Mouse (Mus musculus): ENCODE data around the gene Dhrs13. TPM values are rescaled to one million over a fixed set of nuclear protein-coding genes. Genes with fewer than 3 reads are reported as not detected.

Dhrs13 gene
- 24.5 and 29.0 TPM in 2 replicates for polyA plus RNA-seq (2016; fragmentation: Nextera tagmentation; extraction: Ambion mirVana)

DNA sequence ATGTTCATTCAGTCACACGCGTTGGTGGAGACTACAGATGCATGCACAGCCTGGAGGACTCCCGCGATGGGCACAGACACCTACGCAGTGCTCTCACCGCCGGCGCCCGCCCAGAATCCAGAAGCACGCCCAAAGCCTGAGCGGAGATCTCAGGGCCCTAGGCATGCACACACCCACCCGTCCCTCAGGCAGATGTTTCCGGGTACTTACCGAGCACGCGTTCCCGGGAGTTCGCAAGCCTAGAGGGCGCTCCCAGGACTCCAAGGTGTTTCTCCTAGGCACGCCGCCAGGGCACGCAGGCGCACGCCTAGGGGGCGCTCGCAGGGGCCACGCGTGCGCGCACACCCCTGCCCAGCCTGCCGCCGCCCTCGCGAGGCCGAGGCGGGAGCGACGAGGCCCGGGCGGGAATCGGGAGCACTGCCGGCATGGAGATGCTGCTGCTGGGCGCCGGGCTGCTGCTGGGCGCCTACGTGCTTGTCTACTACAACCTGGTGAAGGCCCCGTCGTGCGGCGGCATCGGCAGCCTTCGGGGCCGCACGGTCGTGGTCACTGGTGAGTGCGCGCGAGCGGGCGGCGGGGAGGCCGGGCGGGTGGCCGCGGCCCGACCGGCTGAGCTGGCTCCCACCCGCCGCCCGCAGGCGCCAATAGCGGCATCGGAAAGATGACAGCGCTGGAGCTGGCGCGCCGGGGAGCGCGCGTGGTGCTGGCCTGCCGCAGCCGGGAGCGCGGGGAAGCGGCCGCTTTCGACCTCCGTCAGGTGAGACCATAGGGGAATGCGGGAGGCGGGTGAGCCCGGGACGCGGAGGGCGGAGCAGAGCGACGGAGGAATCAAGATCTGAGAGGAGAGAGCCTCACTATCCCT lies at the start of gene Dhrs13:
Gene Dhrs13, plus strand, starts transcription at position 334 of the 862 bp plus-strand sequence.
- Histone ChIP-seq H3K4me3 (peak within 1 kb of the TSS; percentile 69), H3K9me3 (no peaks in the 10 kb centered on the region), H3K27me3 (replicated peaks) (no peaks in the 10 kb centered on the region), H3K27ac (peak within 1 kb of the TSS; percentile 82), H3K36me3 (peaks cover 35% of the 10 kb centered on the region), H3K4me1 (peaks cover 24% of the 10 kb centered on the region), H3K4me2 (replicated peaks) (peak within 1 kb of the TSS; percentile 89), H3K9ac (peak within 1 kb of the TSS; percentile 80)
- peak; percentile 88 for ATAC-seq (ENCODE audit: low FRiP score, low read depth)
- under 1% methylated on average over 96 of the region's 96 CpGs for WGBS

DNA sequence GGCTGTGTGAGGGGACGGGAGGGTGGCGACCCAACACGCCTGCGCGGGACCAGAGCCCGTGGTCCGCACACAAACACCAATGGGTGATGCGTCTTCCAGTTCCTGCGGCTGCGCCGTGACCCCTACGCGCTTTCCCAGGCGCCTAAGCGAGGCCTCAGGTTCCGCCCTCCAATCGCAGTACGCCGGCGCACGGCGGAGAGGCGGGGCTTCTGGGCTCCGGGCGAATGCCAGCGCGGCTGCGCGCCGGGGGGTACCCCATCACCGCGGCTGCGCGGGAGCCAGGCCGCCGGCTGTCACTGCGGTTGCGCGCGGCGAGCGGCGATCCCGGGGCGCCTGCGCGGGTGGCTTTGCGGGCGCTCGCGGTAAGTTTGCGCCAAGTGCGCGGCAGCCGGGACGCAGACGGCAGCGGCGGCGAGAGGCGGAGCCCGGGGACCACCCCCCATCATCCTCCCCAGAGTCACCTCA lies 49.6 kb upstream of the Dhrs13 start, which contains the start of gene Phf12:
Gene Phf12, plus strand, starts transcription at position 314 of the 465 bp plus-strand sequence.
- peak within 1 kb of the TSS; percentile 93 for H3K27ac ChIP-seq
- WGBS, result under 1% methylated on average over 62 of the region's 62 CpGs

DNA sequence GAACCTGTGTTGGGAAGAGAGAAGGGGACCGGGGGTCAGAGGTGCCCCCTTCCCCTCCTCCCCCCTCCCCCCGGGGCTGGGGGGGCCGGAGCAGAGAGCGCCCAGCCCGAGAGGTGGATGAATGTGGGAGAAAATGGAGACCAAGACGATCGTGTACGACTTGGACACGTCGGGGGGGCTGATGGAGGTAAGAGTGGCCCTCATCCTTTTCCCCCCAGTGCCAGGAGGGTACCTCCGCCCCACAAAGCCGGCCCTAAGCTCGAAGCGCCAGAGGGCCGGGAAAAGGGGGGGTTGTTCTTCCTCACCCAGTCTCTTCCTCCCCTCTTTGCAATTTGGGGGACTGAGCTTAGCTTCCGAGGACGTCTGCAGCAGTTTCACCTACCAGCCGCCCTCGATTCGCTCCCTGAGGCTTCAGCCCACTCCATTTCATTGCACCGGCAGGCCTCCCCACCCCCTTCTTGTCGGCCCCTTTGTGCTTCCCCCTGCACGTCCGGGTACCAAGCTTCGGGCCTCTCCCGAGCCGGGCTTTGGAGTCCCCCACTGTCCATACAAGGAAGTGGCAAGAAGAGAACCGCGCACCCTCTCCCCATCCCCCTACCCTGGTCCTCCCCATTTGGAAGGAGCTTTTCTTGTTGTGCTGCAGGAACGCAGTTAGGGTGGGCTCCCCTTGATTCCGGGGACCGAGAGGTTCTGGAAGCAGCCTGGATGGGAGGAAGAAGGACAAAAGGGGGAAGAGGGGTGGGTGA lies 48.7 kb upstream of the Dhrs13 start:
- peaks cover 16% of the 10 kb centered on the region for H3K4me1 ChIP-seq
- peak overlapping the region; percentile 100 for H3K4me3 ChIP-seq
- peak overlapping the region; percentile 88 for H3K4me2 ChIP-seq (replicated peaks)
- peak overlapping the region; percentile 86 for H3K27ac ChIP-seq
- WGBS, result under 1% methylated on average over 29 of the region's 32 CpGs
- H3K9me3 ChIP-seq, result no peaks in the 10 kb centered on the region
- H3K27me3 ChIP-seq (replicated peaks), result peaks cover 5% of the 10 kb centered on the region; the same call in 1 of the 2 replicates
- no peak for ATAC-seq (ENCODE audit: low FRiP score, low read depth)
- peak overlapping the region; percentile 100 for H3K9ac ChIP-seq
- H3K36me3 ChIP-seq, result peaks cover 6% of the 10 kb centered on the region

More for the DNA sequence above, 49.6 kb upstream of the Dhrs13 start, which contains the start of gene Phf12:
- Histone ChIP-seq H3K36me3 (peaks cover 3% of the 10 kb centered on the region; the same call in 1 of the 2 replicates), H3K4me1 (peaks cover 16% of the 10 kb centered on the region), H3K9ac (peak within 1 kb of the TSS; percentile 100), H3K9me3 (no peaks in the 10 kb centered on the region), H3K27me3 (replicated peaks) (peaks cover 13% of the 10 kb centered on the region), H3K4me3 (peak within 1 kb of the TSS; percentile 100), H3K4me2 (replicated peaks) (peak within 1 kb of the TSS; percentile 88)
- ATAC-seq (ENCODE audit: low FRiP score, low read depth), result peak; percentile 88

DNA sequence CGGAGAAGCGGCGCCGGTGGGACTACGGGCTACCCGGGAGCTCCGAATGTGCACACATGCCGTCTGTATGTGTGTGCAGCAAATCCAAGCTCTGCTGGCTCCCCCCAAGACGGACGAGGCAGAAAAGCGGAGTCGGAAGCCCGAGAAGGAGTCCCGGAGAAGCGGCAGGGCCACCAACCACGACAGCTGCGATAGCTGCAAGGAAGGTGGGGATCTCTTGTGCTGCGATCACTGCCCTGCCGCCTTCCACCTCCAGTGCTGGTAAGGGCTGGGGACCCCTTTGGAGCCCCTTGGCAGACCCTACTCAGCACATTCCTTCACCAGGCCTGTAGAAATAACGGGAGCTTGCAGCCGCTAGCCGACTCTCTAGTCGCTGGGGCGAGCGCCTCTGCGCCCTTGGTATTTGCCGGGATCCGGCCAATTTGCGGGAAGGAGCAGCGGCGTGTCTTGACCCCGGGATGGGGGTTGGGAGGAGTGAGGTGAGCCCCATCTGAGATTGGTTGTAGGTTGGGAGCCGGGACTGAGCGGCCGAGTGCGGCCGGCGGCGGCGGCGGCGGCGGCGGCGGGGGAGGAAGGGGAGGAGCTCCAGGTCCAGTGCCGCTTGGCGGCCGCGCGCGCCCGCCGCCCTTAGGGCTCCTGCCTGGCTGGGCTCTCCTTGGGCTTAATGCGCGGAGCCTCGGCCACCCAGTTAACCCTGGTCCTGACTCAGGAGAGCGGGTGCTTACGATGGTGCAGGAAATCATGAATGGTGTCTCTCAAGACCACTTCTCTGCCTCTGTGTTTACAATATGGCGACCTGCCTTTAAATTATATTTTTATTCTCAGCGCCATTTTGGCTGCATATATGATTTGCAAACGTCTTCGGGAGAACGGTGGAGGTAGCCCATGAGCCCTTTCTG lies 47.9 kb upstream of the Dhrs13 start:
- H3K4me2 ChIP-seq (replicated peaks), result peak overlapping the region; percentile 88
- peaks cover 14% of the 10 kb centered on the region for H3K36me3 ChIP-seq
- peak overlapping the region; percentile 86 for H3K27ac ChIP-seq
- no peaks in the 10 kb centered on the region for H3K27me3 ChIP-seq (replicated peaks)
- WGBS, result under 1% methylated on average over 59 of the region's 63 CpGs
- peak overlapping the region; percentile 100 for H3K9ac ChIP-seq
- peak overlapping the region; percentile 100 for H3K4me3 ChIP-seq
- no peaks in the 10 kb centered on the region for H3K9me3 ChIP-seq
- H3K4me1 ChIP-seq, result peaks cover 16% of the 10 kb centered on the region
- no peak for ATAC-seq (ENCODE audit: low FRiP score, low read depth)

DNA sequence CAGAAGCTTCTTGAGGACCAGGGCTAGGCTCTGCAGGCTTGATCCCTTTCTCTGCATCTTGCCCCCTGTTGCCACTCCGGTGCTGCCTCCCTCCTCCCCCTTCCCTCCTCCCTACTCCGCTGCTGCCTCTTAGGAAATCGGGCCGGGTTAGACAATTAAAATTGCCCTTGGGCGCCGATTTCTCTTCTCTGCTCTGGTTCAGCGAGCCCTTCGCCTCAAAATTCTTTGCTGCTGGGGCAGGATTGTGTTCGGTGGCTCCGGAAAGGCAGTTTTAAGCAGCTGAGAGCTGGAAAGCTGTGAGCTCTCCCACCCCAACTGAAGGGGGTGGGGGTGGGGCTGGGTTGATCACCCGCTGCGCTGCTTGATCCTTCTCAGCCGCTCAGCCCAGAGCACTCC lies 47.2 kb upstream of the Dhrs13 start:
- no peaks in the 10 kb centered on the region for H3K9me3 ChIP-seq
- no peaks in the 10 kb centered on the region for H3K27me3 ChIP-seq (replicated peaks)
- peaks cover 18% of the 10 kb centered on the region for H3K36me3 ChIP-seq
- peaks cover 16% of the 10 kb centered on the region for H3K4me1 ChIP-seq
- H3K9ac ChIP-seq, result peak overlapping the region; percentile 100
- H3K4me2 ChIP-seq (replicated peaks), result peak overlapping the region; percentile 88
- peak overlapping the region; percentile 86 for H3K27ac ChIP-seq
- 1% methylated on average over 13 of the region's 13 CpGs for WGBS
- no peak for ATAC-seq (ENCODE audit: low FRiP score, low read depth)
- H3K4me3 ChIP-seq, result peak overlapping the region; percentile 100

- no peak for ATAC-seq (ENCODE audit: low FRiP score, low read depth)
- peak overlapping the region; percentile 86; the same call in 1 of the 2 replicates for H3K27ac ChIP-seq
- H3K4me2 ChIP-seq (replicated peaks), result peak overlapping the region; percentile 88
- WGBS, result 92% methylated on average over 3 of the region's 3 CpGs
- H3K4me1 ChIP-seq, result peaks cover 10% of the 10 kb centered on the region
- peak overlapping the region; percentile 100 for H3K4me3 ChIP-seq
- no peaks in the 10 kb centered on the region for H3K27me3 ChIP-seq (replicated peaks)
- H3K9me3 ChIP-seq, result no peaks in the 10 kb centered on the region
- H3K9ac ChIP-seq, result peak overlapping the region; percentile 100; the same call in 1 of the 2 replicates
- H3K36me3 ChIP-seq, result peaks cover 18% of the 10 kb centered on the region
Measured at GRCm38 (mm10) chr11:77985541-77986065, 46.5 kb upstream of the Dhrs13 start.

DNA sequence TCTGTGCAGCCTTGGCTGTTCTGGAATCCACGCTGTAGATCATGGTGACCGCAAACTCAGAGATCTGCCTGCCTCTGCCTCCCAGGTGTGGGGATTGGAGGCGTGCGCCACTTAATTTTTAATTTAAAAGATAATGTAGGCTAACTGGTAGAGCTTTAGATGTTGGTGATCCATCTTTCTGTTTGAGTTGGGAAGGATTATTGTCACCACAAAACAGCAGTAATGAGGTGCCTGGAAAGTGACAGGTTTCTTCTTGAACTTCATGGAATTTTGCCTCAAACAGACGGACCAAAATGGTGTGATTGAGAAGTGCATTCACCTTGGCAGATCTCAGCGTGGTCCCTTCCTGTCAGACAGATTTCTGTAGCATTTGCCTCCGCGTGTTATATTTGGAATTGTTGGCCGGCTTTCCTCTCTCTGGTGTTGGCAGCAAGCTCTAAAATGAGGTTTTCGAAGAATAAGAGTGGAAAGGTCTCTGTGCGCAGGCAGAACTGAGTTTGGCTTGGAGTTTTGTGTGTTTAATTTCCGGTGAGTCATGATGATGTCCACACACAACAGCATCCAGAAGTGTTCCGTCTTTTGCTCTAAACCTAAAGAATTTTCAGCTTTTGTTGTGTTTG lies 42.9 kb upstream of the Dhrs13 start:
- no peak for ATAC-seq (ENCODE audit: low FRiP score, low read depth)
- Histone ChIP-seq H3K9ac (no peak overlapping the region), H3K27ac (no peak overlapping the region), H3K36me3 (peaks cover 23% of the 10 kb centered on the region), H3K4me1 (peaks cover 9% of the 10 kb centered on the region), H3K4me2 (replicated peaks) (no peak overlapping the region), H3K9me3 (no peaks in the 10 kb centered on the region), H3K4me3 (no peak overlapping the region), H3K27me3 (replicated peaks) (no peaks in the 10 kb centered on the region)
- WGBS, result 93% methylated on average over 13 of the region's 13 CpGs

GRCm38 (mm10) chr11:77995556-77995955 lies 36.5 kb upstream of the Dhrs13 start:
- no peak for ATAC-seq (ENCODE audit: low FRiP score, low read depth)
- H3K4me3 ChIP-seq, result no peak overlapping the region
- H3K36me3 ChIP-seq, result peaks cover 10% of the 10 kb centered on the region; the same call in 1 of the 2 replicates
- no peak overlapping the region for H3K27ac ChIP-seq
- 76% methylated on average over 1 of the region's 1 CpGs for WGBS
- H3K9ac ChIP-seq, result no peak overlapping the region
- no peaks in the 10 kb centered on the region for H3K9me3 ChIP-seq
- no peaks in the 10 kb centered on the region for H3K4me1 ChIP-seq
- H3K27me3 ChIP-seq (replicated peaks), result no peaks in the 10 kb centered on the region
- H3K4me2 ChIP-seq (replicated peaks), result no peak overlapping the region

DNA sequence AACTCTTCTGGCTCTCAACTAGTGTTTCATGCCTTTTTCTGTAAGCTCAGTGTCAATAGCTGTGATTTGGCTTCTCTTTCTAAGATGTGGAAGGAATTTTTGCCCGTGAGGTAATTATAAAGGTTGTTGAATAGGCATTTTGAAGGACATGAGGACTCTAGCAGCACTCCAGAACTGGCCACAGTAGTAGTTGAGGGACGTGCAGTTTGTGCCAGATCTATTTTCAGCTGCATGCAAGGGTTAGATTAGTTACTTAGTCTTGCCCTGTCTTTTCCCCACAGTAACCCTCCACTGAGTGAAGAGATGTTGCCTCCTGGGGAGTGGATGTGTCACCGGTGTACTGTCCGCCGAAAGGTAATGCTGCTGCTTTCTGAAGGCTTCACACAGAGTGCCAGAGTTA lies 25.6 kb upstream of the Dhrs13 start:
- Histone ChIP-seq H3K36me3 (peaks cover 57% of the 10 kb centered on the region), H3K27ac (no peak overlapping the region)
- WGBS, result 98% methylated on average over 5 of the region's 5 CpGs

DNA sequence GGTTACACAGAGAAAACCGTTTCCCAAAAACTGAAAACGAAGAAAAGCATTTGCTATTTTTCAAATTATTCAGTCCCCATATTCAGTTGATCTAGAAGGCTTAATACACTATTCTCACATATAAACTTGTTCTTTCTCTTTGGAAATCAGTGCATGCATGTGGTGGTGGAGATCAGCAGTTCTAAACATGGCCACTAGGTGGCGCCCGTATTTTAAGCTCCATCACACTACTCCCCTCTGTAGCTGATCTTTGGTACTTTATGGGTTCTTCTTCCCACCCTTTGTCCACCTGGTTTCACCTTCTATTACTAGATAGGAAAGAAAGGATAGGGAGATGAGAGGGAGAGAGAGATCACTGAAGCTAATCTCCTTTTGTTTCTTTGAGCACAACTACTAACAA lies 12.4 kb upstream of the Dhrs13 start:
- H3K4me1 ChIP-seq, result no peaks in the 10 kb centered on the region
- H3K27ac ChIP-seq, result no peak overlapping the region
- H3K4me3 ChIP-seq, result no peak overlapping the region
- H3K27me3 ChIP-seq (replicated peaks), result no peaks in the 10 kb centered on the region
- WGBS, result 23% methylated on average over 4 of the region's 4 CpGs
- no peak overlapping the region for H3K4me2 ChIP-seq (replicated peaks)
- ATAC-seq (ENCODE audit: low FRiP score, low read depth), result no peak
- H3K9ac ChIP-seq, result no peak overlapping the region
- H3K36me3 ChIP-seq, result peaks cover 88% of the 10 kb centered on the region
- H3K9me3 ChIP-seq, result no peaks in the 10 kb centered on the region

More for the DNA sequence above, 25.6 kb upstream of the Dhrs13 start:
- Histone ChIP-seq H3K4me2 (replicated peaks) (no peak overlapping the region), H3K4me3 (no peak overlapping the region), H3K27me3 (replicated peaks) (no peaks in the 10 kb centered on the region), H3K9me3 (no peaks in the 10 kb centered on the region), H3K4me1 (no peaks in the 10 kb centered on the region), H3K9ac (no peak overlapping the region)
- no peak for ATAC-seq (ENCODE audit: low FRiP score, low read depth)

DNA sequence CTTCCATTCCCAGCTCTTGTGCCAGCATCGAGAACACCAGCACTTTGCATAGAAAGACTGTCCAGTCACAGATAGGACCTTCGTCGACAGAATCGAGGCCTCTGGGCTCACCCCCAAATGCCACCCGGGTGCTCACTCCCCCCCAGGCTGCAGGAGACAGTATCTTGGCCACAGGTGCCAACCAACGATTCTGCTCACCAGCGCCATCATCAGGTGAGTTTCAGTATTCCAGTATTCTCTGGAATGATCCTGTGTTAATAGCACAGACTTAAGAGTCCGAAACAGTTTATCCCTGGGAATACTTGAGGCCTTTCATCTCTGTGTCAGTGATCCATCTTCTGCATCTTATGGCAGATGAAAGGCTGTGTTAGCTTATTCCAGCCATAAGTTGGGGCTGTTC lies 8.5 kb upstream of the Dhrs13 start:
- Histone ChIP-seq H3K9me3 (no peaks in the 10 kb centered on the region), H3K27ac (no peak overlapping the region), H3K4me3 (no peak overlapping the region), H3K9ac (no peak overlapping the region), H3K27me3 (replicated peaks) (no peaks in the 10 kb centered on the region), H3K4me2 (replicated peaks) (no peak overlapping the region), H3K36me3 (peaks cover 86% of the 10 kb centered on the region), H3K4me1 (no peaks in the 10 kb centered on the region)
- no peak for ATAC-seq (ENCODE audit: low FRiP score, low read depth)
- WGBS, result 91% methylated on average over 8 of the region's 8 CpGs
